In the genomic region with DNA sequence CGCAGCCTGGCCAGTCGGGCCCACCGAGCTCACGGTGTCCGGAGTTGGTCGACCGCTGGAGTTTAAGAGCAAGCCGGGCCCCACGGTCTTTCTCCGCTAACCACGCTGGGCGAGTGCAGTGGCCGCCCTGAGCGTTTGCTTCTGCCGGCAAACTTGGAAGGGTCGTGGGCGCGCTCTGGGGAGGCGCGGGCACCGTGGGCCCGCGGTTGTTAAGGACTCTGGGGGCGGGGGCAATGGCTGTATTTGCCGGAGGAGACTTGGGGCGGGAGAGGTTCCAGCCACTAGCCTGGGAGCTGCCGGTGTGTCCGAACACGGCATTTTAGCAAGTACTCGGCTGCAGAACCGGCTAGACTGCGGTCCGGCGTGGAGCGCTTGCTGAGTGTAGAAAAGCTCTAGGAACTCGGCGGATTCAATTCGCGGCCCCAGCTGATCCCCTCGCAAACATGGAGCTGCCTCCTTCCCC, we compare ENCODE assay signal across 9 mouse cellular contexts. TPM values are rescaled to one million over a fixed set of nuclear protein-coding genes. Genes with fewer than 3 reads are reported as not detected.
DNase-seq lines count a peak whose midpoint lies in the region; ATAC-seq and TF ChIP-seq lines count a peak whose summit lies in the region.
"Had no signal": no experiment of that assay in that cellular context is flagged by ENCODE, and none has a peak within 500 bp of the region (broad histone marks: within the 10 kb centered on the region; RNA-seq: fewer than 3 reads in every experiment).

No protein-coding gene starts in this region.

- peak overlapping the region; percentile 98 for H3K4me3 ChIP-seq in kidney, adult 2 months (ENCODE audit: insufficient read depth, low read depth, low read length)
- peak overlapping the region; percentile 99 for H3K4me3 ChIP-seq in brown adipose tissue, adult 24 weeks (ENCODE audit: insufficient read depth, low read depth, low read length)
- peak overlapping the region; percentile 83 for H3K4me3 ChIP-seq in hindbrain, embryonic 15.5 days
- peak overlapping the region; percentile 94 for H3K4me3 ChIP-seq in midbrain, embryonic 13.5 days (replicated peaks)

- DNase-seq in kidney, adult 2 months = no peak
- no peak for DNase-seq in kidney, adult 9 months
- no peak for DNase-seq in adrenal gland, postnatal 10 days
- no peak for DNase-seq in right cerebral cortex, postnatal 10 days (ENCODE audit: low spot score in 2 of 2)

- peak overlapping the region; percentile 65 for H3K9ac ChIP-seq in hindbrain, embryonic 15.5 days
- peak overlapping the region; percentile 76 for H3K9ac ChIP-seq in midbrain, embryonic 13.5 days (replicated peaks)

- peaks cover 25% of the 10 kb centered on the region for H3K4me1 ChIP-seq in kidney, adult 2 months (ENCODE audit: control insufficient read depth, insufficient read depth, low read length)
- peaks cover 3% of the 10 kb centered on the region; the same call in 1 of the 2 replicates for H3K4me1 ChIP-seq in brown adipose tissue, adult 24 weeks (ENCODE audit: control insufficient read depth, insufficient read depth, insufficient read length, low read length)
- H3K4me1 ChIP-seq in hindbrain, embryonic 15.5 days (replicated peaks) = peaks cover 35% of the 10 kb centered on the region
- H3K4me1 ChIP-seq in midbrain, embryonic 13.5 days (replicated peaks) = peaks cover 33% of the 10 kb centered on the region

- no peaks in the 10 kb centered on the region for H3K36me3 ChIP-seq in kidney, adult 2 months (ENCODE audit: control insufficient read depth, insufficient read depth, low read length)
- H3K36me3 ChIP-seq in hindbrain, embryonic 15.5 days = no peaks in the 10 kb centered on the region
- H3K36me3 ChIP-seq in midbrain, embryonic 13.5 days = no peaks in the 10 kb centered on the region

- H3K27ac ChIP-seq in kidney, adult 2 months (ENCODE audit: insufficient read depth, low read depth, low read length) = peak overlapping the region; percentile 95
- peak overlapping the region; percentile 92 for H3K27ac ChIP-seq in brown adipose tissue, adult 24 weeks (replicated peaks; ENCODE audit: low read depth, low read length)
- H3K27ac ChIP-seq in hindbrain, embryonic 15.5 days (replicated peaks) = peak overlapping the region; percentile 97
- H3K27ac ChIP-seq in midbrain, embryonic 13.5 days = peak overlapping the region; percentile 97

- H3K27me3 ChIP-seq in kidney, adult 2 months (replicated peaks; ENCODE audit: control insufficient read depth, insufficient read depth, low read length) = no peaks in the 10 kb centered on the region
- H3K27me3 ChIP-seq in hindbrain, embryonic 15.5 days = no peaks in the 10 kb centered on the region
- H3K27me3 ChIP-seq in midbrain, embryonic 13.5 days = no peaks in the 10 kb centered on the region
- H3K27me3 ChIP-seq: Patski had no signal

- TF ChIP-seq POLR2A in kidney, adult 2 months (IDR thresholded peaks at IDR 0.05; ENCODE audit: low read depth, low read length) = no peak

- no peak for ATAC-seq in hindbrain, embryonic 15.5 days (ENCODE audit: low FRiP score, low read depth)
- ATAC-seq in midbrain, embryonic 13.5 days = no peak
- ATAC-seq in granulocyte monocyte progenitor cell, adult 5-6 weeks (replicated peaks; ENCODE audit: poor library complexity, severe bottlenecking) = no peak

- TF ChIP-seq CTCF in kidney, adult 2 months (conservative IDR thresholded peaks at IDR 0.05; ENCODE audit: insufficient read depth, insufficient read length, low read depth, low read length) = no peak

- peak overlapping the region; percentile 82 for H3K4me2 ChIP-seq in hindbrain, embryonic 15.5 days
- H3K4me2 ChIP-seq in midbrain, embryonic 13.5 days (replicated peaks) = peak overlapping the region; percentile 78

- under 1% methylated on average over 40 of the region's 40 CpGs for WGBS in kidney, adult 2 months
- WGBS in hindbrain, embryonic 15.5 days = under 1% methylated on average over 40 of the region's 40 CpGs
- under 1% methylated on average over 40 of the region's 40 CpGs for WGBS in midbrain, embryonic 13.5 days

- no peaks in the 10 kb centered on the region for H3K9me3 ChIP-seq in hindbrain, embryonic 15.5 days
- no peaks in the 10 kb centered on the region for H3K9me3 ChIP-seq in midbrain, embryonic 13.5 days

RNA-seq across cellular contexts. Expression of a gene that starts 0.7 kb away (rescaled TPM):
- polyA plus RNA-seq in kidney, adult 2 months (2012; rRNA removed) = 58.6 and 70.1 TPM in 2 replicates
- polyA plus RNA-seq in brown adipose tissue, adult 24 weeks (2012; ENCODE audit: insufficient read depth, insufficient read length, missing spikeins) = 14.9 and 20.4 TPM in 2 replicates
- 22.5 and 23.2 TPM in 2 replicates for polyA plus RNA-seq in hindbrain, embryonic 15.5 days (2015; fragmentation: Nextera tagmentation; extraction: Ambion mirVana)
- polyA plus RNA-seq in midbrain, embryonic 13.5 days (2015; fragmentation: Nextera tagmentation; extraction: Ambion mirVana) = 29.6 and 33.2 TPM in 2 replicates
- total RNA-seq in adrenal gland, postnatal 10 days (2021) = 10 to 100 TPM; 53.0 to 59.1 TPM
- total RNA-seq in granulocyte monocyte progenitor cell, adult 5-6 weeks (2014; fragmentation: Nextera tagmentation) = 57.1 and 77.6 TPM in 2 replicates
- 94.9 and 150 TPM in 2 replicates for total RNA-seq in granulocyte monocyte progenitor cell, adult 5-6 weeks (2017)

RNA-seq across cellular contexts. Expression of a gene that starts 57.9 kb away (rescaled TPM):
- polyA plus RNA-seq in kidney, adult 2 months (2012; rRNA removed) = 177 and 215 TPM in 2 replicates
- 33.1 and 72.3 TPM in 2 replicates for polyA plus RNA-seq in brown adipose tissue, adult 24 weeks (2012; ENCODE audit: insufficient read depth, insufficient read length, missing spikeins)
- polyA plus RNA-seq in hindbrain, embryonic 15.5 days (2015; fragmentation: Nextera tagmentation; extraction: Ambion mirVana) = 94.9 and 108 TPM in 2 replicates
- 69.3 and 70.0 TPM in 2 replicates for polyA plus RNA-seq in midbrain, embryonic 13.5 days (2015; fragmentation: Nextera tagmentation; extraction: Ambion mirVana)
- 100 to 1,000 TPM in 1 of 2 experiments, 10 to 100 TPM in 1; 84.2 to 121 TPM for total RNA-seq in adrenal gland, postnatal 10 days (2021)
- 74.7 and 103 TPM in 2 replicates for total RNA-seq in granulocyte monocyte progenitor cell, adult 5-6 weeks (2014; fragmentation: Nextera tagmentation)
- total RNA-seq in granulocyte monocyte progenitor cell, adult 5-6 weeks (2017) = 43.3 and 63.9 TPM in 2 replicates
